Mouse (Mus musculus) bone marrow macrophage, adult 2 months (primary cell): ENCODE measurements around the gene Ehmt2.

Source experiments
- CTCF ChIP-seq: IDR thresholded peaks from 2 replicates; pipeline ENCODE4 v1.5.1; 2012; ENCODE audit warnings: low read depth, mild to moderate bottlenecking, low read length, moderate library complexity
- POLR2A ChIP-seq: IDR thresholded peaks from 2 replicates; pipeline ENCODE4 v1.6.1; 2012; ENCODE audit warnings: mild to moderate bottlenecking, low read depth, low read length, borderline replicate concordance

DNA sequence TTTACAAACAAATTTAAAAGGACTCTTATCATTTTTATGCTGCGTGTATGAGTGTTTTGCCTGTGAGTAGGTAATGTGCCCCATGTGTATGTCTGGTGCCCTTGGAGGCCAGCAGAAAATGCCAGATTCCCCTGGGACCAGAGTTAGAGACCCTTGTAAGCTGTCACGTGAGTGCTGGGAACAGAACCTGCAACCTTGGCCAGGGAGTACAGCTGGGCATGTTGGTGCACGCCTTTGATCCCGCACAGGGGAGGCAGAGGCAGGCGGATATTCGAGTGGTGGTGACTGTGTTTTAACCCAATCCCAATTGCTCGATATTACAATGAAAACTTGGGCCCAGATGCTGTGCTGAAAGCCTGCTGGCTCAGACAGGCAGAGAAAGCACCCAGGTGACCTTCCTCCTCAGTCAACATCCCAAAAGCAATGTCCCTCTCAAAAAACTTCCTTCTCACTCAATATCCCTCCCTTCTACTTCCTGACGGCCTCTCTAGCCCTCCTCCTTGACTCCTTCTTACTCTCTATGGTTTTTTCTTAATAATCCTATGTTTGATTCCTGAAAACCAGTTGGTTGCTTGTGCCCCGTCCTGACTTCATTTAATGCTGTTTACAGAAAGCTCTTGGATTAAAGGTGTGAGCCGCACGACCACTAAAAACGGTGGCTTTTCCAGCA is 8.1 kb upstream of the Ehmt2 start:
- TF ChIP-seq CTCF (no peak), POLR2A (no peak)
